Mouse (Mus musculus) kidney, adult 2 months (tissue): Measurements from ENCODE around the gene Celf2. TPM values are rescaled to one million over a fixed set of nuclear protein-coding genes. Genes with fewer than 3 reads are reported as not detected.

ENCODE experiments used
- DNase-seq: peaks from one replicate; pipeline ENCODE4 v3.0.0; 2021
- H3K27ac ChIP-seq: fragments of 200-500 bp; 2 replicates; pipeline ENCODE4 v1.5.1; 2012; ENCODE audit warnings: low read depth, low read length, control low read depth, inconsistent platforms; ENCODE audit not compliant: insufficient read depth
- H3K27me3 ChIP-seq: fragments of 200-500 bp; replicated peaks from 2 replicates; pipeline ENCODE4 v1.6.1; 2012; ENCODE audit warnings: mild to moderate bottlenecking, moderate library complexity, low read length, inconsistent platforms; ENCODE audit not compliant: control insufficient read depth, insufficient read depth
- H3K36me3 ChIP-seq: fragments of 200-500 bp; 2 replicates; pipeline ENCODE4 v1.6.1; 2012; ENCODE audit warnings: mild to moderate bottlenecking, moderate library complexity, low read length, inconsistent platforms; ENCODE audit not compliant: control insufficient read depth, insufficient read depth
- H3K4me1 ChIP-seq: fragments of 200-500 bp; 2 replicates; pipeline ENCODE4 v1.6.1; 2011; ENCODE audit warnings: low read length; ENCODE audit not compliant: control insufficient read depth, insufficient read depth
- H3K4me3 ChIP-seq: fragments of 200-500 bp; 2 replicates; pipeline ENCODE4 v1.5.1; 2011; ENCODE audit warnings: mild to moderate bottlenecking, low read depth, low read length, control low read depth; ENCODE audit not compliant: insufficient read depth
- CTCF ChIP-seq: fragments of 200-500 bp; conservative IDR thresholded peaks from 2 replicates; pipeline ENCODE4 v1.5.1; 2011; ENCODE audit warnings: low read depth, mild to moderate bottlenecking, control low read depth, low read length, moderate library complexity, mixed read lengths; ENCODE audit not compliant: insufficient read depth, insufficient read length
- POLR2A ChIP-seq: fragments of 200-500 bp; IDR thresholded peaks from one replicate; pipeline ENCODE4 v1.6.1; 2011; ENCODE audit warnings: low read depth, low read length, control low read depth
- WGBS: fragments of 180-500 bp; shearing (Covaris S2); methylation state at CpG from one replicate; pipeline ENCODE4 v1.1.7; 2018; 5-methylcytosine and 5-hydroxymethylcytosine counted together
- polyA plus RNA-seq: library from polyadenylated mRNA; depleted of rRNA; stranded (reverse); fragments of >200 nt; gene quantifications from 2 replicates; pipeline ENCODE4 v1.2.3, GENCODE M21; 2012

The Celf2 gene
- polyA plus RNA-seq, 1 experiment = 11.5 TPM

DNA sequence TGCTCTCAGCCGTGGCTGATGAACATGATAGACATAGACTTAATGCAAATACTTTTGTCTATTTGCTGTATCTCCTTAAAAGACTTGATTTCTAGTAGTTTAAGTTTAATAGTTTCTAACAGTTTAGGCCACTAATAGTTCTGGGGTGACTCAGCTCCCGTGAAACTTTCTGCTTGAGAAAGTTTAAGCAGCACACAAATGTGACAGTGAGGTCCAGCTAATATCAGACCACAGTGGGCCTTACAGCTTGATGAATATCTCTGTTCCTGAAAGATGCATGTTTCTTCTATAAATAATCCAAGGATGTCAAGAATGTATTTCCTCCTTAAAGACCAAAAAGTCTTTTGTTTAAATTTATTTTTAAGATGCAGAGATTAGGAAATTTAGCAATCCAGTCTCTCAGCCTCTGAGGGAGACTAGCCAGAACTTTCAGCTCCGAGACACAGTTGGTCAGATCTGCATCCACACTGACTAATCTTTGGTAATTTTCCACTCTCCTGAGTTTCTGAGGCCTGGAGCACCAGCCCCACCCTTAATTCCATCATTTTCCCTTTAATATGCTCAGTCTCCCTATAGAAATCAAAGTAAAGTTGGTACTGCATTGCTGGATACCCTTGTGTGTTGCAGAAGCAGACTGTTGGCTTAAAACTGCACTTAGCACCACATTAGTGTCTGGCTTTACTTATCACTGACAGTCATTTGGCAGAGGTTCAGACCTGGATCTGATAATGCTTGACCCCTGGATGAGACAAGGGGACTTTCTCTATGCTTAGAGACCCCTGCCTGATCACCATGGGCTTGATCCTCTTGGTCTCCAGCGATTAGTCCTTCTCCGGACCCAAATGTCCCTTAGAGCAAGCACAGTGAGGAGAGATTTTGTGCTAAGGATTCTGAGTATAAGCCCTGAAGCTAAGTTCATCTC lies 436.8 kb downstream of the Celf2 start:
- Histone ChIP-seq H3K27me3 (no peaks in the 10 kb centered on the region), H3K36me3 (no peaks in the 10 kb centered on the region), H3K4me3 (no peak overlapping the region), H3K27ac (no peak overlapping the region), H3K4me1 (no peaks in the 10 kb centered on the region)
- TF ChIP-seq CTCF (no peak), POLR2A (no peak)
- WGBS = 65% methylated on average over 5 of the region's 5 CpGs
- no peak for DNase-seq

DNA sequence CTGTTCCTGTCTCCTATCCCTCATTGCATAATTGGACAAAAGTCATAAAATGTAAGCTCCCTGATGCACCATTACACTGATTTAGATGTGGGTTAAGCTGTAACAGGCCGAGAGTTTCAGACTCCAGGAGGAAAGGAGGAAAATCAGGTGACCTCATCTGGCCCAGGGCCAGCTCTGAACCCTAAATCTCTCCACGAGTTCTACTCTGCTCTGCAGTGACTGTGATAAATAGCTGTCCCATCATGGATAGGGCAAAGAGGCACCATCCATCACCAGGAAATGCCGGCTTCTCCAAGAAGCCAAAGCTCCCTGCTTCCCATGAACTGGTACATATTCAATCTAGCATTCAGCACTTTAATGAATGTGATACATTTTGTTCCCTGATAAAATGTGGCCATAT lies 439.9 kb downstream of the Celf2 start:
- Histone ChIP-seq H3K27me3 (no peaks in the 10 kb centered on the region), H3K27ac (no peak overlapping the region), H3K36me3 (no peaks in the 10 kb centered on the region), H3K4me1 (no peaks in the 10 kb centered on the region), H3K4me3 (no peak overlapping the region)
- DNase-seq = peak; percentile 11
- 22% methylated on average over 3 of the region's 3 CpGs for WGBS
- TF ChIP-seq POLR2A = no peak
- no peak for TF ChIP-seq CTCF

DNA sequence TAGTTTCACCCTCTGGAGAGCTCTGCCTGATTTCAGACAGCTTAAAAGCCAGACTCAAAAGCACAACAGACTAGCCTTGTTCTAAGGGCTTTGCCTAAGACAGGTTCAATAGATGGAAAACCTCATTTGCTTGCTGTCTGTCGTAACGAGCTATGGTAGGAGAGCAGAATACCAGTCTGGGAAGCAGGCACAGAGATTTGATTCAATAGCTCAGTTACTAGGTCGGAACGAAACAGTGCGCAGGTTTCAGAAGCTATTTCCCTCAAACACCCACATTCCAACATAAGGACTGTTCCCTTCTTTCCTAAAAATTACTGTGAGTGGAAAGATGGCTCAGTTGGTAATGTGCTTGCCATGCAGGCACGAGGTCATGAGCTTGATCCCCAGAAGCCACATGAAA lies 441.1 kb downstream of the Celf2 start:
- H3K4me3 ChIP-seq = no peak overlapping the region
- no peaks in the 10 kb centered on the region for H3K36me3 ChIP-seq
- DNase-seq = no peak
- H3K27ac ChIP-seq = no peak overlapping the region
- no peak for TF ChIP-seq POLR2A
- TF ChIP-seq CTCF = no peak
- H3K4me1 ChIP-seq = no peaks in the 10 kb centered on the region
- no peaks in the 10 kb centered on the region for H3K27me3 ChIP-seq
- 86% methylated on average over 6 of the region's 6 CpGs for WGBS

DNA sequence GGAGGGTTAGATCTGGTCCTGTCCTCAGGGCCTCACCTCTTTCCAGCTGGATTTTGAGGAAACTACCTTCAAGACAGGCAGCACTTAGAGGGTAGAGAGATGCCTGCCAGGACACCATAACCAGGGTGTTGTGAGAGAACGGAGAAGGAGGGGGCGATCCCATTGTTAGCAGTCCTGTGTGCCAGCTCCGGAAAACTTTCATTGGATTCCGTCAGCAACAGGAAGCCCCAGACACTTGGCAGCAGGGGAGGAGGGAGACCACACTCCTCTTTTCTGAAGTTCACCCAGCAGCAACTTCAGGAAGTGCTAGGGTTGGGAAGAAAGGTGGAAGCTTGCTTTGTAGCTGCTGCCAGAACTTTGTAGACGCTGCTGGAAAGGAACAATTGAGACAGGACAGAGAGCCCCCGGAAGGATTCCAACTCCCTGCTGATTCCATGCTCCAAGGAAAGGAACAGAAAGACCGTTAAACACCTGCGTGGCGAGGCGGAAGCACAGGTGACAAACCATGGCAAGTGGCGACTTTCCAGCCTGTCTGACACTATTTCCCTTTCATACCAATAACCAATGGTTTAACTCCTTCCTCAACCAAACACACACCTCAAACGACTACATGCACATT lies 445.7 kb downstream of the Celf2 start:
- no peaks in the 10 kb centered on the region for H3K4me1 ChIP-seq
- no peak for DNase-seq
- 44% methylated on average over 12 of the region's 12 CpGs for WGBS
- no peak overlapping the region for H3K4me3 ChIP-seq
- H3K27ac ChIP-seq = no peak overlapping the region
- no peak for TF ChIP-seq CTCF
- no peak for TF ChIP-seq POLR2A
- H3K36me3 ChIP-seq = no peaks in the 10 kb centered on the region
- H3K27me3 ChIP-seq = no peaks in the 10 kb centered on the region

DNA sequence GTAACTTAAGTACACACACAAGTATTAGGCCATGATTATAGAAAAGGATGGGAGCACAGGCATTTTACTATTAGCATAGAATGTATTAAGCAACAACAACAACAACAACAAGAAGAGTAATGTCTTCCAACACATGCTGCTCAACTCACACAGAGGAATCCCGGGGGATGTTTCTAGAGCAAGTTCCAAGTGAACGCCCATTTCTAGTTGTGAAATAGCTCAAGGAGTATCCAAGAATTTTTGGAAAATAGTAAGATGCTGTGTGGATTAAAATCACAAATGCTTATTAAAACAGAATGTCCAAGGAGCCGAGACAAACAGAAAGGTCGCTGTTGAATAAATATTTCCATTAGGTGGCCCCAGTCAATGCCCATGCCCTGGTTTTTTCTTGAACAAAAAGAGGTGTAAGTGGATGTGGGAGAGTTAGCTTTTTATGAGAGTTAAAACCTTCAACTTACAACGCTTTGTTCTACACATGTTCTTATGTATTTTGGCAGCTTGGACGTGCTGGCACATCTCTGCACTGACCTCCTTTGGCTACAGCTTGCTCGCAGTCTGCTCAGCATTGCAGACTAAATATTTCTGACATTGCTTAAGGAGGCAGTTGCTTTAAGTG lies 448.8 kb downstream of the Celf2 start:
- H3K36me3 ChIP-seq = no peaks in the 10 kb centered on the region
- no peaks in the 10 kb centered on the region for H3K27me3 ChIP-seq
- DNase-seq = peak; percentile 44
- H3K27ac ChIP-seq = no peak overlapping the region
- 77% methylated on average over 7 of the region's 7 CpGs for WGBS
- H3K4me1 ChIP-seq = no peaks in the 10 kb centered on the region
- TF ChIP-seq CTCF (no peak), POLR2A (no peak)
- H3K4me3 ChIP-seq = no peak overlapping the region

DNA sequence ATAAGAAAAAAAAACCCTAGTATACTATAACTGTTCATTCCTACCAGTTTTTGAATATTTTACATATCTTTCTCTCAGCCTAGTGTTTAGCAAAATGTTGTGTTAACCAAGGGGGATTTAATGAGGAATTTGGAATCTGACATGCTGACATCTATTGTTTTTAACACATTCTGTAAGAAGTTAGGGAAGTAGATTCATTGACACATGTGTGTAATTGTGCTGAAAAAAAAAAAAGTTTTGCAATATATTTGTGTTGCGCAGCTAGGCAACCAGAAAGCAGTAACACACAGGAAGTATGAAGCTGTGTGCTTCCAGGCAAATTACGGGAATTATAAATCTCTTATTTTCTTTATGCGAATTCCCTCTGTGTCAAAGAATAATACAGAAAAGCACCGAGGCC lies 453.0 kb downstream of the Celf2 start:
- Histone ChIP-seq H3K36me3 (no peaks in the 10 kb centered on the region), H3K27ac (no peak overlapping the region), H3K4me3 (no peak overlapping the region), H3K4me1 (no peaks in the 10 kb centered on the region), H3K27me3 (no peaks in the 10 kb centered on the region)
- WGBS = 56% methylated on average over 4 of the region's 4 CpGs
- TF ChIP-seq POLR2A = no peak
- no peak for TF ChIP-seq CTCF
- no peak for DNase-seq

DNA sequence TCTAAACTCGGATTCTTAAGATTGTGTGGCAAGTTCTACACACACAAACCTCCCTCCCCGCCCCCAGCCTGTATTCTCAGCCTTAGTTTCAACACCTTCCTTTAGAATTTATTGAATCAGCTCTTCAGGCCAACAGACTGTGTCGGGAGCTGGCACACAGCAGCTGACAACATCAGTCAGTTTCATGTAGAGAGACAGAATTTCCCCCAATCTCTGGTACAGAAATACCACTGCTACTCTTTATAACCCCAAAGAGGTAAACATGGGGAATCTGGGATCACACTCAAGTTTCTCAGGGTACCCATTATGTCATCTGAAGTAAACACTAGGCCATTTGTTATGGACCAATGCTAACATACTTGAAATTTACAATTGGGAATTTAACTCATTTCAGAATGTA lies 453.4 kb downstream of the Celf2 start:
- H3K4me3 ChIP-seq = no peak overlapping the region
- WGBS = 46% methylated on average over 3 of the region's 3 CpGs
- no peak overlapping the region for H3K27ac ChIP-seq
- DNase-seq = no peak
- H3K36me3 ChIP-seq = no peaks in the 10 kb centered on the region
- TF ChIP-seq POLR2A = no peak
- no peak for TF ChIP-seq CTCF
- H3K4me1 ChIP-seq = no peaks in the 10 kb centered on the region
- H3K27me3 ChIP-seq = no peaks in the 10 kb centered on the region
